Mouse (Mus musculus): ENCODE measurements around the gene B4galt3. TPM values are rescaled to one million over a fixed set of nuclear protein-coding genes. Genes with fewer than 3 reads are reported as not detected.

B4galt3 gene
- total and polyA plus RNA-seq, 3 experiments: 16.8 to 33.1 TPM; not detected in 1

DNA sequence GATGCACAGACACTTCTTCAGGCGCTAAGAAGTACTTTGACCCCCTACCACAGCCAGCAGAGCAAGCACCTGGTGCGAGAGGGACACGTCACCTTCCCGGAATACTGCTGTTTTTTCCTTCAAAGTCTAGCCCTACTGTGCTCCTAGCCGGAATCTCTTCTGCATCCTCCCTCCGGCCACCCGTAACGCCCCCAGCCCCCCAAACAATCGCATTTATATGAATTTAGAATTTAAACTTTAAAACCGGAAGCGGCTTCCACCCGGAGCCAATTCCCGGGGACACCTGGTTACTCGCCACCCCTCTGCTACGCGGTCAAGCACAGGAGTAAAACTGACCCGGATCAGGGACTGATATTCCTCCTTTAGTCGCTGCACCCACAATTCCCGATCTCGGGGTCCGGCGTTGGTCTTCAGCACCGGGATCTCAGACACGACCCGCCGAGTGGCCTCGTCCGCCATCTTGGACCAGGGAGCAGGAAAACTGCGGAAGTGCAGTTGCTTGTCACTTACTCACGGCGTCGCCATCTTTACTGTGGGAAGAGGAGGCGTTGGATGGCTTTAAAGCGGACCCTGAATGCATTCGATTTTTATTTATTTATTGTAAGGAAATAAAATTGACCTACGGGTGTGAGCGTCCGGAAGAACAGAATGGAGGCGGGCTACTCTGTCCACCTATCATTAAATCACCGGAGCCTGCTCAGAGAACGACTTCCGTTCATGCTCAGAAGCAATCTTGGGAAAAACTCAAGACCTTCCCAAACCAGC, 24.4 kb downstream of the B4galt3 start, which contains the start of gene Ufc1 (continued):
- peak; percentile 35 to 81; a peak in 2 of 4 replicates for TF ChIP-seq POLR2A (IDR thresholded peaks at IDR 0.05; ENCODE audit: control insufficient read depth in 1 of 2, insufficient read depth in 1 of 2, low read depth in 1 of 2, low read length in 2 of 2, poor library complexity in 1 of 2)
- peak; percentile 38; the same call in 1 of the 2 replicates for TF ChIP-seq MYC (IDR thresholded peaks at IDR 0.05; ENCODE audit: low read depth, low read length)
- 0 out of 2 replicates have a peak, but pooled peaks have one; percentile 40 for TF ChIP-seq UBTF (IDR thresholded peaks at IDR 0.05; ENCODE audit: borderline replicate concordance, insufficient read depth, low read depth, low read length)

DNA sequence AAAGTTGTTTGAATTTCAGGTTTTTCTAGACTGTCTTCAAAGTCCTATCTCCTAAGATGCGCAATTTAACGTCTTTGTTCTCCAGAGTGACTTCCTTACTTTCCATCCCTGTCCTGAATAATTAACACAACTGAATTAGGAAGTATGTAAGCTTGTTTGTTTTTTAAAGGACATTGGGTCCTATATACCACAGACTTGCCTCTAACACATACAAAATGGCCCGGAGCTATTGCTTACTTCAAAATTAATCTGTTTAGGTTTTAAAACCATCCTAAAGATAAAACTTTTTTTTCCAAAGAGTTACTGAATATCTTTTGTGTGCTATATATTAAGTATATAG, 24.9 kb downstream of the B4galt3 start:
- Histone ChIP-seq H3K27me3 (ENCODE audit: control insufficient read depth in 1 of 2, insufficient read depth in 2 of 2, low read length in 2 of 2) (no peaks in the 10 kb centered on the region; a peak in 1 of 4 replicates), H3K4me1 (ENCODE audit: control insufficient read depth in 1 of 2, insufficient read depth in 2 of 2, low read length in 2 of 2) (peaks cover 0 to 9% of the 10 kb centered on the region in 2 experiments; a peak in 3 of 4 replicates), H3K36me3 (ENCODE audit: control insufficient read depth in 1 of 2, insufficient read depth in 2 of 2, low read length in 2 of 2) (peaks cover 0 to 14% of the 10 kb centered on the region in 2 experiments; a peak in 2 of 4 replicates), H3K9ac (ENCODE audit: control insufficient read depth, low read depth, low read length, poor library complexity, severe bottlenecking) (peak overlapping the region; percentile 99), H3K79me2 (ENCODE audit: control insufficient read depth, insufficient read depth, low read length, poor library complexity) (peaks cover 14% of the 10 kb centered on the region), H3K9me3 (replicated peaks; ENCODE audit: insufficient read depth, low read length) (no peaks in the 10 kb centered on the region), H3K4me3 (ENCODE audit: control insufficient read depth in 1 of 2, insufficient read depth in 1 of 2, low read depth in 2 of 2, low read length in 2 of 2) (peak overlapping the region; percentile 83 to 100), H3K27ac (ENCODE audit: control insufficient read depth, low read depth, low read length) (peak overlapping the region; percentile 99)
- no peak for DNase-seq (ENCODE audit: low read depth, low spot score)
- TF ChIP-seq ZKSCAN1 (IDR thresholded peaks at IDR 0.05; ENCODE audit: low read depth, low read length) (no peak), POLR2AphosphoS5 (IDR thresholded peaks at IDR 0.05; ENCODE audit: borderline replicate concordance, low read depth, low read length) (no peak), POLR2AphosphoS2 (IDR thresholded peaks at IDR 0.05; ENCODE audit: low read length) (0 out of 2 replicates have a peak, but pooled peaks have one; percentile 58), ZC3H11A (IDR thresholded peaks at IDR 0.05; ENCODE audit: low read depth, low read length) (no peak), CHD2 (IDR thresholded peaks at IDR 0.05; ENCODE audit: low read length) (no peak), TBP (IDR thresholded peaks at IDR 0.05; ENCODE audit: low read depth, low read length) (peak; percentile 52; the same call in 1 of the 2 replicates), MYC (IDR thresholded peaks at IDR 0.05; ENCODE audit: low read depth, low read length) (no peak), NELFE (IDR thresholded peaks at IDR 0.05; ENCODE audit: low read depth, low read length) (peak; percentile 53), USF2 (IDR thresholded peaks at IDR 0.05; ENCODE audit: borderline replicate concordance in 1 of 2, insufficient read depth in 1 of 2, low read depth in 1 of 2, low read length in 2 of 2) (no peak)

DNA sequence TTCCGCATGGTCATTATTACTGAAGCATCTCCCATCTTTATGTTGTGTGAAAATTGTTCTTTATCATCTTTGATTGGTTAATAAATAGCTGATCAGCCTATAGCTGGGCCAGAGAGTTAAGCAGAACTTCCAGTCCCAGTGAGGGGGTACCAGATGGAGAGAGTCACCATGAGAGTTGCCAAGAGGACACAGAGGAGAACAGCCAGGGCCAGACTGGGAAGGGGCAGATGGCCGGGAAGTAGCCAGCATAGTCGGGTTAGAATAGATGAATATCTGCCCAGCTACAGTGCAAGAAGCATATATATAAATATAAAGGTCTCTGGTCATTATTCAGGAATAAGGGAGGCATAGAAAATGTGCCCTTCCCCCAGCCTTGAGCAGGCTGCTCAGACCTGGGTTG, 28.1 kb downstream of the B4galt3 start:
- DNase-seq (ENCODE audit: low read depth, low spot score): no peak
- TF ChIP-seq RCOR1 (IDR thresholded peaks at IDR 0.05; ENCODE audit: low read depth, low read length) (no peak), ELF1 (IDR thresholded peaks at IDR 0.05; ENCODE audit: low read depth, low read length) (no peak), TAL1 (IDR thresholded peaks at IDR 0.05; ENCODE audit: low read length) (no peak), E2F4 (IDR thresholded peaks at IDR 0.05; ENCODE audit: borderline replicate concordance, low read depth, low read length) (no peak), MXI1 (IDR thresholded peaks at IDR 0.05; ENCODE audit: low read depth, low read length) (no peak), MAX (IDR thresholded peaks at IDR 0.05; ENCODE audit: low read length) (no peak)
- Histone ChIP-seq H3K79me2 (ENCODE audit: control insufficient read depth, insufficient read depth, low read length, poor library complexity) (peaks cover 8% of the 10 kb centered on the region), H3K4me3 (ENCODE audit: control insufficient read depth in 1 of 2, insufficient read depth in 1 of 2, low read depth in 2 of 2, low read length in 2 of 2) (no peak overlapping the region), H3K9ac (ENCODE audit: control insufficient read depth, low read depth, low read length, poor library complexity, severe bottlenecking) (no peak overlapping the region), H3K9me3 (replicated peaks; ENCODE audit: insufficient read depth, low read length) (no peaks in the 10 kb centered on the region), H3K4me1 (ENCODE audit: control insufficient read depth in 1 of 2, insufficient read depth in 2 of 2, low read length in 2 of 2) (peaks cover 0 to 8% of the 10 kb centered on the region in 2 experiments; a peak in 2 of 4 replicates), H3K36me3 (ENCODE audit: control insufficient read depth in 1 of 2, insufficient read depth in 2 of 2, low read length in 2 of 2) (peaks cover 0 to 9% of the 10 kb centered on the region in 2 experiments; a peak in 2 of 4 replicates), H3K27me3 (ENCODE audit: control insufficient read depth in 1 of 2, insufficient read depth in 2 of 2, low read length in 2 of 2) (peaks cover 0 to 4% of the 10 kb centered on the region in 2 experiments; a peak in 3 of 4 replicates), H3K27ac (ENCODE audit: control insufficient read depth, low read depth, low read length) (no peak overlapping the region)
